Mouse (Mus musculus): ENCODE measurements around the gene Atp13a5. TPM values are rescaled to one million over a fixed set of nuclear protein-coding genes. Genes with fewer than 3 reads are reported as not detected.
A peak's percentile ranks its signal among the peaks of the same experiment; 100 is the strongest.

Gene Atp13a5
- total RNA-seq, 2 experiments from 2014 or later, result 12.2 to 12.7 TPM

- DNase-seq (ENCODE audit: low spot score in 2 of 2), result no peak
Measured at GRCm38 (mm10) chr16:29208841-29209240, 169.7 kb downstream of the Atp13a5 start.

- DNase-seq (ENCODE audit: low spot score in 2 of 2), result no peak
Measured at GRCm38 (mm10) chr16:29205581-29205980, 173.0 kb downstream of the Atp13a5 start.

GRCm38 (mm10) chr16:29204875-29205274 lies 173.7 kb downstream of the Atp13a5 start:
- DNase-seq (ENCODE audit: low spot score in 2 of 2), result peak; percentile 39 to 72

- DNase-seq (ENCODE audit: low spot score in 2 of 2), result no peak
Measured at GRCm38 (mm10) chr16:29201146-29201545, 177.4 kb downstream of the Atp13a5 start.

- DNase-seq (ENCODE audit: low spot score in 2 of 2), result peak; percentile 29 to 63
Measured at GRCm38 (mm10) chr16:29198461-29198860, 180.1 kb downstream of the Atp13a5 start.

GRCm38 (mm10) chr16:29195156-29195555 lies 183.4 kb downstream of the Atp13a5 start:
- DNase-seq (ENCODE audit: low spot score in 2 of 2), result no peak

GRCm38 (mm10) chr16:29193981-29194380 lies 184.6 kb downstream of the Atp13a5 start:
- no peak for DNase-seq (ENCODE audit: low spot score in 2 of 2)

GRCm38 (mm10) chr16:29192911-29193310 lies 185.6 kb downstream of the Atp13a5 start:
- no peak for DNase-seq (ENCODE audit: low spot score in 2 of 2)

Other genes with a start within 250 kb of the Atp13a5 start
- 10 to 100 TPM; 11.0 to 12.2 TPM for gene Hrasls, start 169.0 kb downstream of the Atp13a5 start, total RNA-seq (2021)
- gene Atp13a4, start 166.1 kb upstream of the Atp13a5 start, total RNA-seq (2021), result 10 to 100 TPM; 15.0 to 19.4 TPM
- gene Opa1, start 200.6 kb upstream of the Atp13a5 start, total RNA-seq (2021), result 100 to 1,000 TPM; 105 to 109 TPM